Mouse (Mus musculus): ENCODE results near the gene Rnf17. TPM values are rescaled to one million over a fixed set of nuclear protein-coding genes. Genes with fewer than 3 reads are reported as not detected.

Gene Rnf17
- polyA plus RNA-seq, 1 experiment from 2014 or later, result 1.5 TPM

- Histone ChIP-seq H3K9me3 (ENCODE audit: control insufficient read depth, low read length) (no peaks in the 10 kb centered on the region), H3K36me3 (ENCODE audit: control insufficient read depth, insufficient read depth, low read length) (no peaks in the 10 kb centered on the region), H3K4me2 (ENCODE audit: low read depth) (peak overlapping the region; percentile 46), H3K4me1 (ENCODE audit: control insufficient read depth, insufficient read depth, low read length) (no peaks in the 10 kb centered on the region), H3K9ac (ENCODE audit: low read length) (peak overlapping the region; percentile 75), H3K27me3 (ENCODE audit: control insufficient read depth, insufficient read depth, low read length) (no peaks in the 10 kb centered on the region), H3K4me3 (ENCODE audit: low read depth, low read length) (peak overlapping the region; percentile 83), H3K27ac (ENCODE audit: low read depth, low read length) (peak overlapping the region; percentile 81)
- DNase-seq (ENCODE audit: low spot score) (peak; percentile 97), ATAC-seq (ENCODE audit: insufficient read depth, low FRiP score, low TSS enrichment) (peak; percentile 98)
- under 1% methylated on average over 59 of the region's 59 CpGs for WGBS
Observed at GRCm38 (mm10) chr14:56571310-56572093, 169.1 kb downstream of the Rnf17 start.

- 79% methylated on average over 2 of the region's 2 CpGs for WGBS
- H3K9me3 ChIP-seq (ENCODE audit: control insufficient read depth, low read length), result no peaks in the 10 kb centered on the region
- H3K36me3 ChIP-seq (ENCODE audit: control insufficient read depth, insufficient read depth, low read length), result no peaks in the 10 kb centered on the region
- no peak overlapping the region for H3K27ac ChIP-seq (ENCODE audit: low read depth, low read length)
- no peak overlapping the region; the same call in 1 of the 2 replicates for H3K4me3 ChIP-seq (ENCODE audit: low read depth, low read length)
- ATAC-seq (ENCODE audit: insufficient read depth, low FRiP score, low TSS enrichment) (no peak), DNase-seq (ENCODE audit: low spot score) (no peak)
- no peak overlapping the region for H3K9ac ChIP-seq (ENCODE audit: low read length)
- H3K27me3 ChIP-seq (ENCODE audit: control insufficient read depth, insufficient read depth, low read length), result no peaks in the 10 kb centered on the region
- no peaks in the 10 kb centered on the region for H3K4me1 ChIP-seq (ENCODE audit: control insufficient read depth, insufficient read depth, low read length)
- H3K4me2 ChIP-seq (ENCODE audit: low read depth), result no peak overlapping the region
Observed at GRCm38 (mm10) chr14:56572546-56572945, 170.2 kb downstream of the Rnf17 start.

Other genes starting within 250 kb of the Rnf17 start
- not detected in 2 replicates for gene Gzmg, start 243.0 kb upstream of the Rnf17 start, polyA plus RNA-seq (2014; fragmentation: Nextera tagmentation; extraction: Ambion mirVana)
- not detected in 2 replicates for gene Gzmn, start 228.0 kb upstream of the Rnf17 start, polyA plus RNA-seq (2014; fragmentation: Nextera tagmentation; extraction: Ambion mirVana)
- gene Gzmf, start 191.2 kb upstream of the Rnf17 start, polyA plus RNA-seq (2014; fragmentation: Nextera tagmentation; extraction: Ambion mirVana), result not detected in 2 replicates
- gene Gzmc, start 167.9 kb upstream of the Rnf17 start, polyA plus RNA-seq (2014; fragmentation: Nextera tagmentation; extraction: Ambion mirVana), result 0.36 TPM in 1 of 2 replicates, not detected in the other
- not detected in 2 replicates for gene Gzmb, start 140.3 kb upstream of the Rnf17 start, polyA plus RNA-seq (2014; fragmentation: Nextera tagmentation; extraction: Ambion mirVana)
- not detected in 2 replicates for gene Atp12a, start 37.5 kb upstream of the Rnf17 start, polyA plus RNA-seq (2014; fragmentation: Nextera tagmentation; extraction: Ambion mirVana)
- gene Cenpj, start 172.8 kb downstream of the Rnf17 start, polyA plus RNA-seq (2014; fragmentation: Nextera tagmentation; extraction: Ambion mirVana), result 22.7 and 24.0 TPM in 2 replicates
- 0.95 and 0.99 TPM in 2 replicates for gene Parp4, start 173.0 kb downstream of the Rnf17 start, polyA plus RNA-seq (2014; fragmentation: Nextera tagmentation; extraction: Ambion mirVana)

All from neural tube, embryonic 11.5 days (tissue).